Mouse (Mus musculus) ovary, postnatal 36 days (tissue): ENCODE measurements around the gene Cmss1.

Experiments
- DNase-seq: peaks from one replicate; pipeline ENCODE4 v3.0.0; 2022; ENCODE audit warnings: low spot score, mixed read lengths

The Cmss1 gene

DNA sequence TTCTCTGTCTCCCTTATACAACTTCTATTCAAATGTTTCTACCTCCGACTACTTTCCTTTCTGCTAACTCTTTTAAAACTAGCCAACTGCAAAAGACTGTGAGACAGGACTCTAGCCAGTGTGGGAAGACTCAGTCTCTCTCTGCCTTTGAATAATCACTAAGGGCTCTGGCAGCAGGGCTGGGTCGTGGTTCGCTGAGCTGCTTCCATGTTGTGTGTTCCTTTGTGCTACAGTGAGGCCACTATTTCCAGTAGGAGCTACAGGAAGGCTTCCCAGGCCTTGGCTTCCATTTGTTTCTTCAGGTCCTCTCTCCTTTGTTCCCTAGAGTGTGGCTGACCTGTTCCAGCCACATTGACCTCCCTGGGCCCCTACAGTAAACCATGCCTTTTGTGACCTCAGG, 260.4 kb downstream of the Cmss1 start:
- DNase-seq: no peak

DNA sequence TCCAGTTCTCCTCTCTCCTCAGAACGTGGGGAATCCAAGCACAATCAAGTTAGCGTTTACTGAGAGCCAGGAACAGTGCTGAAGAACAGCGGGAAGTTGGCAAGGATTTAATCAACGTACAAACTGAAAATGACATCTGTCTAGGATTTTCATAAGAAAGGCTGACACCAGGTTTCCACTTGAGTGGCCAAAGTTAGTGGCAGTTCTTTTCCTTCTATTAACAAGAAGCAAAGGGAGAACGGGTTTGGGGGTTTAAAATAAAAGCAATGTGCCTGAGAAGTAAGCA, 266.1 kb downstream of the Cmss1 start:
- DNase-seq: no peak

DNA sequence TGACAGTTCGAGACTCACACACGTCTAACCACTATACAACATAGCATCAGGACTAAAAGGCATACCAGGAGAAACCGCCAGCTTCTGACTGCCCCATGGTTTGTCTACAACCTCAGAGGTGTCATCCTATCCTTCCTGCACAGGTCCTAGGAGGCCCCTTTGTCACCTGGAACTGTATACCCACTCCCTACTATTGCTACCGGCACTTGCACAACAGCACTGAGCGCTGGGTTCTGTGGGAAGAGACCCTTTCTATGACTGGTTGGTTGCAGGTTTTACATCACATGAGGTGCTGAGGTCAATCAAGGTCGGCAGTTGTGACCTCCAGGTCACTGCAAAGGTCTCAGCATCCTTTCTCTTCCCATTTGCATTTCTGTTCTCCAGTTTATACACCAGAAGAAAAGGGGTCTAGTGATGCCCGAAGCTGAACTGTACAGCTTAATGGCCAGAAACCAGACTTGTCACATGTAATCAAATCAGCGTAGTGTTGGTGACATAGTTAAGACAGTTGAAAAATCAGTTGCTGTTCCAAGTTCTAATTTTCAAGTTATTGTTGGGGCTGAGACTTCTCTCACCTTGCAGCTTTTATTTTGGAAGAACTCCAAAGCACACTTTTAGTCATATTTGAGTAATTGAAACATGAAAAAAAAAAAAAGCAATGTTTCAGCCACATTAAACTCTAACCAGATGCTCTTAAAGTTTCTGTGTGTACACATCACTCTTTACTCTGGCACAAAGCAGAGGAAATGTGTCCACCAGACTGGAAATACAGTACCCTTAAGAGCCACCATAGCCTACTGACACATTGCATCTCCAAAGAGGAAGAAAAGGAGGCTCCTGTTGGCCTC, 266.7 kb downstream of the Cmss1 start:
- DNase-seq: no peak

DNA sequence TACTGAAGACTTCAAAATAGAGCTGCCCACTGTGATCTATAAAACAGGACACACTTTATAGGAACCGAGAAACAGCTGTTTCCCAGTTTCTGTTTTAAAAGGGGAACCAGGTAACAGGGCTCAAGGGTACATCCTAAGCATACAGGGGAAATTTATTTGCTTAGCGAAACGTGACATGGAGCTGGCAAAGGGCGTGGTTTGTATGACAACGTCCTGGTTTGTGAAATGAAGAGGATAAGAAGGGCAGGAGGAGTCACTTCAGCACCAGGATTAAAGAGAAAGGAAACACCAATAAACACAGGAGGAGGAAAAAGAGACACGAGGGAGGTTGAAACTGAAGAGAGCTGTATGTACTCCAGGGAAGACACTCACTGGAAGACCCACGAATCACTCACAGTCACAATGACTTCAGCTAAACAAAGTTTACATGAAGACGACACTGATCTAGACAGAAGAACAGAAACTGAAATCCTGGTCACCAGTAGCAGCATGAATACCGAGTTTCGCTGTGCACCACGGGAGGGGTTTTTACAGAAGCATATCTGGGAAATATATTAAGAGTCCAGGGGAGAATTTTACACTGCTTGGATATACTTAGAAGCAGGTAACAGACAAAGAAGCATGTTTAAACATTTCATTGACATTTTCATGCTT, 269.8 kb downstream of the Cmss1 start:
- no peak for DNase-seq

DNA sequence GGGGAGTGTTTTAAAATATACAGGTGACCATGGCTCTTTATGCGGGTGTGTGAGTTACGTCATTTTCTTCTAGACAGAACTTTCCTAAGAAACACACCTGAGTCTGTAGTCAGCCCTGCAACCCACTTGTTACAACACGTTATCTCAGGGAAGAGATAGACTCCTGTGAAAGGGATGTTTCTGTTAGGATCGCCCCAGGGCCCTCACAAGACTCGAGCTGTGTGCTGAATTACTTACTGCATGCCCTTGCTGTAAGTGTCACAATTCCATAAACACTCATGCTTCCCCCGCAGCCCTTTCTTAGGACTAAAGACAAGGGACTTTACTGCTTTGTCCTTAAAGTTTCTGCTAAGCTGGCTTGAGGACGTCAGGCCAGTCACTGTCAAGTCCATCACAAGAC, 274.4 kb downstream of the Cmss1 start:
- DNase-seq: no peak

DNA sequence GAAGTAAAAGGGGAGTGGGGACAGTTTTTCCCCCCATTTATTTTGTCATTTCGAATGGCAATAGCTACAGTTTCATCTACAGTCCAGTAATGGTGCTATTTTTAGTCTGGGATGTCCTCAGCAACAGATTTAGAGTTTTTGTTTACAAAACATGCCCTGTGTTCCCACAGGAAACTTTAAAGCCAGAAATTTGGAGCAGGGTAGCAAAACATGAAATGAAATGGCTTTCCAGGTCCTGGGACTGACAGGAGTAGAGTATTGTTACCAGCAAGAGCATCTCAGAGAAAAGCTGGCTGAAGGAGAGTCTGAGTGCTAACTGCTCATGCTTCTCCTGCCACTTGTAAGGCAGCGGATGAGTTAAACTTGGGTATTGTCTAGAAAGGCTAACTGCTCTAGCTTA, 276.6 kb downstream of the Cmss1 start:
- no peak for DNase-seq

DNA sequence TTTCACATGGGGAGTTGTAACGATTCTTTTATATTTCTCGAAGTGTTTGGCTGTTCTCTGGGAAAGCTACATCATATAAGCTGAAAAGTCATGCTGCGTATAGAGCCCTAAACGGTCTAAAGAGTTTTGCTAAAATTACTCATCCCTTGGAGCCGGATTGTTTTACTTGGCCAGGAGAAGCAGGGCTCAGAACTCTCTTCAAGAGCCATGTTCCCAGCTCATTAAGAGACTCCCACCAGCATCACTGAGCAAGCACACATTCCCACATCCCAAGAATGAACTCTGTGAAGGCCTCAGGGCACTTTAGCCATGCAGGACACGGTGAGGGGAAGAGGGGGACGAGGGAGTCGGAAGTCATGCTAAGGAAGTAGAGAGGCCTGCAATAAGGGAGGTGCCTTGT, 277.6 kb downstream of the Cmss1 start:
- no peak for DNase-seq

DNA sequence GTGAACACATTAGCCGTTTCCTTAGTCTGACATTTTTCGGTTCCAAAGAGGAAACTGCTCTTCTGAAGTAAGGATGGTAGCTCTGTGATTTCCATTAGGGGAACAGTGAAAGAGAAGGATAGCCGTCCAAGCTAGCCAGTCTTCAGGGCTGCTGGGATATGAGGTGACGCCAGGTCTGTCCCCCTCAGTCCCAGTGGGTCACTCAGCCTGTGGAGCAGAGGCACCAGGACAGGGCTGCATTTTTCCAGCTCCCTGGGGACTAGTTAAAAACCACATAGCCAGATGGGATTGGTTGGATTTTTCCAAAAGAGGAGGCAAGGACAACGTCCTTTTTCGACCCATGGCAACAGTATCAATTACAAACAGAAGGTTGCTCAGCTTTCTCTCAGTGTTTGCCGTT, 279.7 kb downstream of the Cmss1 start:
- no peak for DNase-seq

DNA sequence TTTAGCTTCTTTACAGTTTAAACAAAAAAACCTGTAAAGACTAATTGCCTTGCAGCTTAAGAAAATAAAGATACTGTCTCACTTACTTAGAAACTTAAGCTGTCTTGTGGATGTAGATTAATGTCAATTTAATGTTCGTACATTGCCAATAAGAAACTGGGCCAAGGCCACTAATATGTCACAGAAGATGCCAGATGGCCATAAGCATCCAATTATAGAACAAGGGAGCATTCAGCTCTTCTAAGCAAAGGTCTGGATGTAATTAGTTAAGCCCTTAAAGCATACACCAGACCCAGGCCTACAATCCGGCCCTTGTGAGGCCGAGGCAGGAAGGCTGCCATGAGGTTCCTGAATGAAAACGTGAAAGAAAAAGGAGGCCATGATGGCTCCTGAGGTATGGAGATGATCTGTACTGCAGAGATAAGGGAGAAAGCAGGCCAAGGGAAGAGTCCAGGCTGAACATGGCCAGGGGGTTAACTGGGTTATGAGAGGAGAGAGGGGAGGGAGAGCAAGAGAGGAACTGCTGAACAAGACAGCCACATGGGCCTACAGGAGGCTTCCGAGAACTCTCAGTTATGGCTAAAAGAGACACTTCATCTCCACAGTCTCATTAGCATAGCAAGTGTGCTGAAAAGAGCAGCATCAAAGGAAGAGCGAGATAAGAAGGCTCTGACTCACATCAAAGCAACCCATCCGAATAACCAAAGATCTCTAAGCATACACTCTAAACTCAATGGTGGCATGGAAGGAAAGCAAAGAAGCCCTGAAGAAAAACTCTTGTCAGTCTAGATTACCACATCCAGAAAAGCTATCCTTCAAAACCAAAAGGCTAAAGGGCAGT, 287.2 kb downstream of the Cmss1 start:
- DNase-seq: no peak

DNA sequence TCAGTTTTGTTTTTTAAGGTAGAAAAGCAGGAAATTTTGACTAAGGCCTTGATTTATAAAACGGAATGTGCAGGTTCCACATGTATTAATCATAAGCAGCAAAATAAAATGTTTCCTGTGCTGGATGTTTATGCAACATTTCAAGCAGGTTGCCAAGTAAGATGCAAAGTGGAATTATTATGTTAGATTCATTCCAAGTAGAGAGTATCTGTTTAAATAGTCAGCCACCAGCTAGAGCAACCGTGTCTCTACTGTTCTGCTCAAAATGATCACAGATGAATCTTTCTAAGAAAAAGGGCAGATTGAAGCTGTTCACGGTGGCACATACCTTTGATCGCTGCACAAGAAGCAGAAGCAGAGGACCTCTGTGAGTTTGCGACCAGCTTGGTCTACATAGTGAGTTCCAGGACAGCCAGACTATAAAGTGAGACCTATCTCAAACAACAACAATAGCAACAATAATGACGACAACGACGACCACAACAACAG, 288.0 kb downstream of the Cmss1 start:
- DNase-seq: no peak

DNA sequence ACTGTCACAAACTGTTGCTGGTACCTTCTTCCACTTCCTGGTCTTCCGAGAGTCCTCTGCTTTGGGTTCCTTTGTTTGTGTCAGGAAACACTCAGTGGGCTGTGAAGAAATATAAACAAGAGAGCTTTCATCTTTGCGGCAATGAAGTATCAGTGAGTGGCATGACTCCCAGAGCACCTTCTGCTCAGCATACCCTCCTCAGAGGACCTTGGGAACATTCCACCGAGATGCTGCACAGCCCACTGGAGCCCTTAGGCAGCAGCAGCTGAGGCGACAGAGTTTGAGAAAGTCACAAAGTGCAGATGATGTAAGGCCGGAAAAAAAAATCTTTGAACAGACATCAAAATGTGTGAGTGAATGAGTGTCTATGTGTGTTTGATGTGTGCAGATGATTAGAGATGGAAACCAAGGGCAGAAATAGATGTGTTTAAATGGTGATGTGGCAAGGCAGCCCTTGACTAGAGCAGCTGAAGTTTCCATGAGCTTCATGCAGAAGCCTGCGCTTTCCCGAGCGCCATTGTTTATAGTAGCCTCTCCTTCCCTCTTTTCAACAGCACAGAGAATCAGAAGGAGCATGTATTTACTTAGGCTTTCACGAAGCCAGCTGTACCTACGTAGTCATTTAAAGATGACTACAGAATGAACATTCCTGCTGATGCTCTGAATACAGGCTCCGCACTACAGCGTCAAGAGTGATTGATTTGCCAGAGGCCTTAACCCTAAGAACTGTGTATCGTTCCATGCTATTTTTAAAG, 288.6 kb downstream of the Cmss1 start:
- DNase-seq: no peak

DNA sequence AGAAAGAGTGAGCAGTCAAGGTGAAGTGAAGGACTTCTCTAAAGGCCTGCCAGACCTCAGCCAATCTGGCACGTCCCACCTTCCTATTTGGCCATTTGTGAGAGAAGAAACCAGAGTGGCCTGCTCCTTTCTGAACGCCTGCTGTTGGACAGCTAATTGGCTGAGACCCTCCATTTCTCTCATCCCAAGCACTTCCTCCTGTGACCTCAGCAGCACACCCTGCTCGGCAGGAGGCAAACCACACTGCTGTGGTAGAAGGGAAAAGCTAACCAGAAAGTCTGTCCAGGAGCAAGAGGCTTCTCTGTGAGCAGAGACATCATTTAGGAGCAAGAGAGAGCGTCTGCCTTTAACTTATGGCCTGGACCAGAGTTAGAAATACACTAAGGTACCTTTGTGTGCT, 289.5 kb downstream of the Cmss1 start:
- DNase-seq: no peak

DNA sequence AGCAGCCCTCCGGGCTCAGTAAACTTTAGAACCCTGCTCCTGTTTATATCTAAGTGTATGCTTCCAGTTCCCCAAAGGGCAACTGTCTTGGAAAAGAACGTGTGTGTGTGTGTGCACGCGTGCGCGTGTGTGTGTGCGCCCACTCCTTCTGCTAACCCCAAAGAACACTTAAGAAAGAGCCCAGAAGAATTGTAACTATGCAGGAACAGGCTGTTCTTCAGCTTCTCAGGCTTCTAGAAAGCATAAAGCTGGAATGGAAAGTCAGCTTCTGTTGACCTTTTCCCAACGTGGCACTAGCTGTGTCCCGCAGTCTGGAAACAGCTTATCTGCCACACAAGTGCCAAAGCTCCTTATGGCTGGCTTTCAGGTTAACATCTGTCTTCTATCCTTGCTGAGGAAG, 291.6 kb downstream of the Cmss1 start:
- DNase-seq: no peak

DNA sequence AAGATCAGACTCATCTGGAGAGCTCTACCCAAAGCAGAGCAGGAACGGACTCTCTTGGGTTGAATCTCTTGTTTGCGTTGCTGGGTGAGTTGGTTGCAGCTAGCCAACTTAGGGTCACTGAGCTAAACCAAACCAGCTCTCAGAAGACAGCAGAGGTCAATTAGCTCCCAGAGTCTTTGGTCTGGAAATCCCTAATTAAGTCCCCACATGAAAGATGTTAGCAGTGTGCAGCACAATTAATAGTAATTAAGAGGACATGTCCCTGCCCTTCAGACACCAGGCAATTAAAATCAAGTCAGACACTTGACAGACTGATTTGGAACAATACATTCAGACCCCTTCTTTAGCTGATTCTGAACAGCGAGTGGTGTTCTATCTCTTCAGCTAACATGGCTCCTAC, 292.4 kb downstream of the Cmss1 start:
- no peak for DNase-seq

DNA sequence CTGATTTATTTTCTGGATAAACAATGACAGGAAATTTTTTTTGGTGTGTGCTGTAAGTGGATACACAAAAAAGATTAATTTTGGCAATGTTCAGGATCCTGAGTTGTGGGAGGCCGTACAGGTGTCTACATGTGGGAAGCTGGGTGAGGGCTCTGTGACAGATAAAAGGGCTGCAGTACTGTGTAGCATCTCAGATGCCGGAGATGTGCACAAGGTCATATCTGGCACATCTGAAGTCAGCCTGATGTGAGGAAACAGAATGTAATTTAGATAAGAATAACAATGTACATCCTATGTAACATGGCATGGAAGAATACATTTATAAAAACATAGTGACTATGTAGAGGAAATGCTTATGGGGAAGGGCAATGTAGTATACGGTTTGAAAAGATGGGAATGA, 293.2 kb downstream of the Cmss1 start:
- no peak for DNase-seq

DNA sequence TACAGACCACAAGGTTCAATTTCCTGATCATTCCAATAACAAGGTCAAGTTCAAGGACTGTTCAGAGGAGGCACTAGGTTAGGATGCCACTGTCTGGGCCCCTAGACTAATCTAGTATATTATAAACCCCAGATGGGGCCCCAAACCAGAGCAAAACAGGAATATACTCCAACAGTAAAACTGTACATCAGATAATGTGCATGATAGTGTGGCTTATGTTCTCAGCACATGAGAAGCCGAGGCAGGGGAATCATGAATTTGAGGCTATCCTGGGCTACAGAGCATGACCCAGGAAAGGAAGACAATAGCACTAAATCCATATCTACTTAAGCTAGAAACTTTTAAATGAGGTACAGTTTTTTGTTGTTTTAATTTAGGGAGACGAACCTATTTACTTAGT, 294.5 kb downstream of the Cmss1 start:
- DNase-seq: no peak

DNA sequence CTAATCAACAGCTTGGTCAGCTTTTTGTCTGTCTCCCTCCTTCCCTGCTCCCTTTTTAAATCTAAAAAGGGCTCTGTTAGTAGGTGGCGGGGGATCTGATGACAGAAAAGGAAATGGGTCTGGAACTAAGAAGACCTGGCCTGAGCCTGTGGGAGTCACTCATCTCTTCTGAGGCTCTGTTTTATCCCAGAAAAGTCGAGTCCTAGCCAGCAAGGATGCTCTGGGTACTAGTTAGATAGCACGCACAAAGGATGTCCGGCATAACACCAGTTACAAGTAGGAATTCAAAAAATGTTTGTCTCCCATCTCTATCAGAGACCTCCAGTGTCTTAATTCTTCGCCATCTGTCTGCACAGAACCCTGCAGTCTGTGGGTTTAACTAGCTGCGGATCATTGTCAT, 301.2 kb downstream of the Cmss1 start:
- no peak for DNase-seq

DNA sequence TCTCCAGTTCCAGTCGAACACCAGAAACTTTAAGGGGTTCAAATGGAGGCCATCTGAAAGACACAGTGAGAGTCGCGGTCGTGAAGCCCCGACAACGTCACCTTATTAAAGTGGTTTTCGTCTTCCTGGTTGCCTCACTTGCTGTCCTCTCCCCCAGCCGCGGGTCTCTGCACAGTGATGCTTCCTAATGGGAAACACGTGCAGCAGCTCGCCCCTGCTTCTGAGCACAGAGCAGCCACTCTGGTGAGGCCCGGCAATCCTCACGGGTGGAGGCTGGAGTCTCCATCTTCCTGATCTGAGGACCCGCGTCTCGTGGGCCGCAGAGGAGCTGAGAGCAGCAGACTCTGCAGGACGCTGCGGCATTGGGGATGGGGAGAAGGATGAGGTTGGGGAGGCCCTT, 302.9 kb downstream of the Cmss1 start:
- no peak for DNase-seq

DNA sequence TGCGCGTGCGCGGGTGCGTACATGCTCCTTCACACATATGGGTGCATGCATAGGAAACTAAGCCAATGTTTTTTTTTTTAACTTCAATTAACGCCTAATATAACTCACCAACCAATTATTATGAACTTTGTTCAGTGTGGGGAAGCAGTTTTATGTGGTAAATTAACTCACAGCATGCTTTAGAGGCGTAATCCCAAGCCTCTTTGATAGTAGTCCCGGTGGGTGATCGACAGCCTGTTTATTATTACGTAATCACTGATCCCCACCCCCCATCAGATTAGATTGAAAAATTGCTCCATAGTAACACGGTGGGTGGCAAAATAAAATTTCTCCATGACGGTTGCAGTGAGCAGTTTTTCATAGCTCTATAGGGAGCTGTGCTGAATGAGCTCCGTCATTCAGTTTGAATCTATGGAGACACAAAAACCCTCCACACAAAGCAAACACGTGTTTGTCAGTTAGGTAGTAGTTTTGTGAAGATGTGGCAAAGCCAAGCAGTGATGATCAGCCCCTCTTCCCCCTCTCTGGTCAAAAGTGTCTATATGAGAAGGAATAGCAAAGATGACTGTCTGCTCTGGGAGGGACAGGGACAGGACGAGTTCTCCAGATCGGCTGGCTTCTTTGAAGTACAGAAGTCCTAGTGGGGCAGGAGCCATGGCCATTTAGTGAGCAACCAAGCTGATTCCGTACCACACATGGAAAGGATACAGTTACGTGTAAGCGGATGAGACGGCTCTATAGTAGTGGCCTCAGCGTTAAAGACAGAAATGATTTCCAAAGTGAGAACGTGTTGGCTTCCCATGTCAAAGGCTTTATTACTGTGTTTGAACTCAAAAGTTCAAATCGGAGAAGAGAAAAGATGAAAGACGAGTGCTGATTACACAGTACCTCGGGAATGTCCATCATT, 303.6 kb downstream of the Cmss1 start:
- DNase-seq: no peak

DNA sequence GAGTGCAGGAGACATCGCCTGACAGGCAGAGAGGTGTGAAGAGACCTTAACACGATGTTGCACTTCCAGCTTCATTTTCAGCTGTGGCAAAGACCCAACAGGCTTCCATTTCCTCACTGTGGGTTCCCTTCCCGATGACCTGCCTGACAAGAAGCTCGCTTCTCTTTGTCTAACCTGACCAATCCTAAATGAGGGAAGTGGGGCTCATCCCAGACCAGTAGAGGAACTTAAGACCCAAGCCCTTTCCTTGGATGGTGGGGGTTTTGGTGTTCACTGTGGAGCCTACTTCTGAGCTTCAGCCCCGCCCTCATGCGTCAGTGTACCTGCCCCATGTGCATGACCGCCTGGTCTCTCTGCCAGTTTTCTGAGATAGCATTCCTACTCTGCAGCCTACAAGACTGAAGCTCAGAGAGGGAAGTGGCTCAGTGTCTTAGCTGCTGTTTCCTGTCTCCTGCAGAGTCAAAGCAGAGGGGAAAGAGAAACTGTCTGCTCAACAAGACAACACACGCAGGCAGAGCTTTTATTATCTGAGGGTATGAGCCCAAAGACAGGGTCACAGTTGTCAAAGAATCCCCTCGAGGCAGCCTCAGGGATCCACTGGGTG, 305.1 kb downstream of the Cmss1 start:
- no peak for DNase-seq
